Mouse (Mus musculus) embryonic fibroblast, embryonic 13.5 days (primary cell): Measurements from ENCODE around the gene Dpy19l2.

ENCODE experiments used
- CTCF ChIP-seq: IDR thresholded peaks from 2 replicates; pipeline ENCODE4 v1.5.1; 2011; ENCODE audit warnings: mild to moderate bottlenecking, control low read depth, low read length, moderate library complexity, borderline replicate concordance; ENCODE audit not compliant: insufficient read depth
- POLR2A ChIP-seq: IDR thresholded peaks from 2 replicates; pipeline ENCODE4 v1.6.1; 2011; ENCODE audit warnings: low read depth, mild to moderate bottlenecking, control low read depth, low read length, moderate library complexity

DNA sequence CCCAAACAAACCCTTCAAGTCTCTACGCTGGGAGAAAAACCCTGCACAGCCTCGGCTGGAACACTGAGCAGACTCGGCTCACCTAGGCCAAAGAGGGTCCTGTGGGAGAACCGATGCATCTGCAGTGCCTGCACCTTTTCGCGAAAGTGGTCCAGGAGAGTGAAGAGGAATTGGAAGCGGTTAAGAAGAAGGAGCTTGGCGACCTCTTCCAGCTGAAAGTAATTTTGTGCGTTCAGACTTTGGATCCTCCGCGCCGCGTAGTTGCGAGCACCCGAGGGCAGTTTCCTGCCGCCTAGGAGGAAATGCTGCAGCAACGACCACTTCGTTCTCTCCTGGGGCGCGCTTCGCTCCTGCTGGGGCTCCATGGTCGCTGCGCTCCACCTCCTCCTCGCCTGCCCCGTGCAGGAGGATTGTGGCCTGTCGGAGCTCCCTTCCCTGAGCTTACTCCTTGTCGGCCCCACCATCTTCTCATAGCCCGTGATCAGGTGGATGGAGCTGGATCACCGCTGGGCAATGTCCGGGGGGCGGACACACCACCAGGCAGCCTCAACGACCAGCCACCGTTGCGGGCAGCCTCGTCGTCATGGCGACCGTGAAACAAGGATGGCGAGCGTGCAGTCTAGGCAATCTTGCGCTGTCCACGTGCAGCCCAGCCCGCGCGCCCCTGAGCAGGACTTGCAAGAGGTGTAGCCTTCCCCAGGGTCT lies at the start of gene Dpy19l2:
- TF ChIP-seq POLR2A (no peak), CTCF (no peak)
